Mouse (Mus musculus) embryonic facial prominence, embryonic 12.5 days (tissue): ENCODE measurements around the gene Mcts2. TPM values are rescaled to one million over a fixed set of nuclear protein-coding genes. Genes with fewer than 3 reads are reported as not detected.
"Not testable (repeated sequence)": the region's sequence is repeated elsewhere in the genome, so short reads cannot be mapped to it uniquely, and the experiment has no call there.

Experiments used
- ATAC-seq: fragments of 200-750 bp; cut with Nextera tagmentation; 2 replicates; pipeline ENCODE4 v1.8.0; 2017; ENCODE audit not compliant: insufficient number of reproducible peaks, insufficient read depth, low FRiP score, low TSS enrichment
- H3K27ac ChIP-seq: fragments of 300-500 bp; sonication (generic); 2 replicates; pipeline ENCODE4 v1.5.1; 2016; ENCODE audit warnings: mild to moderate bottlenecking
- H3K27me3 ChIP-seq: fragments of 300-500 bp; sonication (generic); 2 replicates; pipeline ENCODE4 v1.6.1; 2016; ENCODE audit warnings: mild to moderate bottlenecking, moderate library complexity
- H3K36me3 ChIP-seq: fragments of 300-500 bp; sonication (generic); 2 replicates; pipeline ENCODE4 v1.6.1; 2016; ENCODE audit warnings: mild to moderate bottlenecking
- H3K4me1 ChIP-seq: fragments of 300-500 bp; sonication (generic); 2 replicates; pipeline ENCODE4 v1.6.1; 2016
- H3K4me2 ChIP-seq: fragments of 300-500 bp; sonication (generic); replicated peaks from 2 replicates; pipeline ENCODE4 v1.6.1; 2016; ENCODE audit warnings: mild to moderate bottlenecking, moderate library complexity
- H3K4me3 ChIP-seq: fragments of 300-500 bp; sonication (generic); 2 replicates; pipeline ENCODE4 v1.5.1; 2016; ENCODE audit warnings: mild to moderate bottlenecking
- H3K9ac ChIP-seq: fragments of 300-500 bp; sonication (generic); 2 replicates; pipeline ENCODE4 v1.6.1; 2016; ENCODE audit warnings: mild to moderate bottlenecking, moderate library complexity
- H3K9me3 ChIP-seq: fragments of 300-500 bp; sonication (generic); 2 replicates; pipeline ENCODE4 v1.6.1; 2016; ENCODE audit warnings: mild to moderate bottlenecking, moderate library complexity
- WGBS: fragments of 180-500 bp; shearing (Covaris S2); methylation state at CpG from one replicate; pipeline ENCODE4 v1.1.7; 2016; 5-methylcytosine and 5-hydroxymethylcytosine counted together
- polyA plus RNA-seq: library from polyadenylated mRNA; unstranded; fragments of >200 nt; fragmentation: Nextera tagmentation; extraction: Ambion mirVana; gene quantifications from 2 replicates; pipeline ENCODE4 v1.2.1, GENCODE M21; 2016

Mcts2 gene
- polyA plus RNA-seq = 36.4 and 38.9 TPM in 2 replicates

GRCm38 (mm10) chr2:152686806-152687267 lies at the start of gene Mcts2:
Mcts2 (plus strand) TSS chr2:152687035.
- Histone ChIP-seq H3K9me3 (peaks cover 11% of the 10 kb centered on the region; the same call in 1 of the 2 replicates), H3K4me2 (peak within 1 kb of the TSS; percentile 63), H3K9ac (peak within 1 kb of the TSS; percentile 45), H3K27me3 (no peaks in the 10 kb centered on the region), H3K4me1 (no peaks in the 10 kb centered on the region; the same call in 1 of the 2 replicates), H3K4me3 (peak within 1 kb of the TSS; percentile 42), H3K27ac (no peak within 1 kb of the TSS), H3K36me3 (peaks cover 90% of the 10 kb centered on the region)
- 52% methylated on average over 45 of the region's 45 CpGs for WGBS
- ATAC-seq = peak; percentile 92

- no peak overlapping the region for H3K27ac ChIP-seq
- H3K36me3 ChIP-seq = no peaks in the 10 kb centered on the region
- no peak overlapping the region for H3K9ac ChIP-seq
- H3K4me3 ChIP-seq = no peak overlapping the region
- peaks cover 8% of the 10 kb centered on the region; the same call in 1 of the 2 replicates for H3K4me1 ChIP-seq
- H3K27me3 ChIP-seq = 0 out of 2 replicates have a peak, but pooled peaks cover 3% of the 10 kb centered on the region
- no peaks in the 10 kb centered on the region for H3K9me3 ChIP-seq
- H3K4me2 ChIP-seq = no peak overlapping the region
- no peak for ATAC-seq
- WGBS = 85% methylated on average over 4 of the region's 4 CpGs
Measured at GRCm38 (mm10) chr2:152637381-152637780, 49.5 kb upstream of the Mcts2 start.

GRCm38 (mm10) chr2:152638865-152639264 lies 48.0 kb upstream of the Mcts2 start:
- no peak overlapping the region for H3K9ac ChIP-seq
- peaks cover 8% of the 10 kb centered on the region; the same call in 1 of the 2 replicates for H3K4me1 ChIP-seq
- no peaks in the 10 kb centered on the region for H3K36me3 ChIP-seq
- no peak overlapping the region for H3K4me2 ChIP-seq
- no peak for ATAC-seq
- WGBS = 48% methylated on average over 6 of the region's 6 CpGs
- no peak overlapping the region for H3K4me3 ChIP-seq
- 0 out of 2 replicates have a peak, but pooled peaks cover 3% of the 10 kb centered on the region for H3K27me3 ChIP-seq
- H3K9me3 ChIP-seq = no peaks in the 10 kb centered on the region
- H3K27ac ChIP-seq = no peak overlapping the region

- peak; percentile 47; the same call in 1 of the 2 replicates for ATAC-seq
- Histone ChIP-seq H3K27me3 (no peaks in the 10 kb centered on the region), H3K4me3 (no peak overlapping the region), H3K4me1 (peaks cover 8% of the 10 kb centered on the region; the same call in 1 of the 2 replicates), H3K9me3 (no peaks in the 10 kb centered on the region), H3K4me2 (no peak overlapping the region), H3K9ac (no peak overlapping the region), H3K36me3 (no peaks in the 10 kb centered on the region), H3K27ac (no peak overlapping the region)
- 18% methylated on average over 11 of the region's 11 CpGs for WGBS
Measured at GRCm38 (mm10) chr2:152639406-152640113, 47.3 kb upstream of the Mcts2 start.

GRCm38 (mm10) chr2:152652901-152653620 lies 33.8 kb upstream of the Mcts2 start:
- H3K4me3 ChIP-seq = no peak overlapping the region
- no peak overlapping the region for H3K4me2 ChIP-seq
- H3K9me3 ChIP-seq = no peaks in the 10 kb centered on the region
- ATAC-seq = no peak
- 0 out of 2 replicates have a peak, but pooled peaks cover 3% of the 10 kb centered on the region for H3K4me1 ChIP-seq
- H3K9ac ChIP-seq = no peak overlapping the region
- H3K27ac ChIP-seq = no peak overlapping the region
- H3K27me3 ChIP-seq = no peaks in the 10 kb centered on the region
- WGBS = 57% methylated on average over 10 of the region's 10 CpGs
- no peaks in the 10 kb centered on the region for H3K36me3 ChIP-seq

DNA sequence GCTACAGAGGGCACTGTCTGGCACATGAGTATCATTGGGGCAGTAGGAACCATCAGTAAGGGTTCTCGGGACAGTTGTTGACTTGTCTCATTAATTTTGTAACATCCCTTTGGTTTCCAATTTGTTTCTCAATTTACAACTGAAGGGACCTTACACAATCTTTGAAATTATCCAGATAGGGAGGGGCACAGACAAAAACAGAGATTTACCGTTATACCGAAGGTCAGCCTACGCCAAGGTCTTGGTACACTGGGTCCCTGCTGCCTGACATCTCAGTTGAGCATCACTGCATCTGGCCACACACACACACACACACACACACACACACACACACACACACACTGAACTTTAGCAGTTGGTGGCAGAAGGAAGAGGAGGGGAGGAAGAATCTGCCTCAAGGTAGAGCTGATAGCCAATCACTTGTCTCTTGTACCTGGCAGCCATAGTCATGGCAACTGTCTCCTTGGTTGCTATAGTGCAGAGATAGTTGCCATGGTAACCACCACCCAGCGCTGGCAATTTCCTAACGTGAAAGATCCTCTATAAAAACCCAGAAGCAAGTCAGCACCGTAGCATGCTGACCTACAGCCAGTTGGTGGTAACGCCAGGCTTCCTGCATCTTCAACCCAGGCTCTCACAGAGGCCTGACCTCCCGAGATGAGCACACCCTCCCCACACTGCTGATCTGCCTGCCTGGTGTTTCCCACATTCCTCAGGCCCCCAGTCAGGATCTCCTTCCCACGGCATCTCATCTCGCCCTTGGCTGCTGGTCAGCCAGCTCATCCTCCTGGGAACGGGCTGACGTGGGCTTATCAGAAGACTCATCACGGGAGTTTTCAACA lies 32.7 kb upstream of the Mcts2 start:
- no peaks in the 10 kb centered on the region for H3K9me3 ChIP-seq
- H3K27me3 ChIP-seq = no peaks in the 10 kb centered on the region
- 0 out of 2 replicates have a peak, but pooled peaks cover 3% of the 10 kb centered on the region for H3K4me1 ChIP-seq
- 53% methylated on average over 14 of the region's 14 CpGs for WGBS
- no peak for ATAC-seq
- no peak overlapping the region for H3K4me3 ChIP-seq
- no peak overlapping the region for H3K9ac ChIP-seq
- no peak overlapping the region for H3K4me2 ChIP-seq
- H3K36me3 ChIP-seq = no peaks in the 10 kb centered on the region
- H3K27ac ChIP-seq = no peak overlapping the region

DNA sequence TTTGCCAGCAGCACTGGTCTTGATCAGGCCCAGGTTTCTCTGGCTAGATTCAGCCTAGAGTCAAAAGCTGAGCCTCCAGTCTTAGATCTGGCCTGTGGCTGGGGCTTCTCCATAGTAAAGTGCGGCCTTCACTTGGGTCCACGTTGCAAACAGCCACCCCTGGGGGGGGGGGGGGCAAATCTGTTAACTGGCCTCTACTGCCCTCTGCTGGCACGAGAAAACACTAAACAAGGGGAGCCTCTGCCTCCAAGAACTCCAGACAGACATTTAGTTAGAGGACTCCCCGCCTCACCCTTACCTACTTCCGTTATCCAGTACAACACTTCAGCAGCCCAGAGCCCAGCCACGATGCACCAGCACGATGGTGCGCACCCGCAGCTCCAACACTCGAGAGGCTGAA lies 29.4 kb upstream of the Mcts2 start:
- H3K4me1 ChIP-seq = 0 out of 2 replicates have a peak, but pooled peaks cover 3% of the 10 kb centered on the region
- H3K4me2 ChIP-seq = no peak overlapping the region
- no peaks in the 10 kb centered on the region for H3K27me3 ChIP-seq
- ATAC-seq = no peak
- no peak overlapping the region for H3K9ac ChIP-seq
- no peak overlapping the region for H3K4me3 ChIP-seq
- 61% methylated on average over 10 of the region's 10 CpGs for WGBS
- no peak overlapping the region for H3K27ac ChIP-seq
- H3K9me3 ChIP-seq = no peaks in the 10 kb centered on the region
- no peaks in the 10 kb centered on the region for H3K36me3 ChIP-seq

- no peaks in the 10 kb centered on the region for H3K9me3 ChIP-seq
- no peak for ATAC-seq
- WGBS = 81% methylated on average over 6 of the region's 6 CpGs
- H3K4me2 ChIP-seq = no peak overlapping the region
- H3K4me1 ChIP-seq = no peaks in the 10 kb centered on the region
- H3K4me3 ChIP-seq = no peak overlapping the region
- no peak overlapping the region for H3K9ac ChIP-seq
- no peaks in the 10 kb centered on the region for H3K27me3 ChIP-seq
- H3K27ac ChIP-seq = no peak overlapping the region
- no peaks in the 10 kb centered on the region for H3K36me3 ChIP-seq
Measured at GRCm38 (mm10) chr2:152661163-152661562, 25.7 kb upstream of the Mcts2 start.

GRCm38 (mm10) chr2:152666191-152666590 lies 20.6 kb upstream of the Mcts2 start:
- not testable (repeated sequence) for ATAC-seq, H3K4me2 ChIP-seq, H3K9ac ChIP-seq, H3K4me3 ChIP-seq, H3K4me1 ChIP-seq, H3K36me3 ChIP-seq, H3K9me3 ChIP-seq, H3K27me3 ChIP-seq, H3K27ac ChIP-seq
- 71% methylated on average over 3 of the region's 3 CpGs for WGBS

GRCm38 (mm10) chr2:152669256-152669638 lies 17.6 kb upstream of the Mcts2 start, which contains the start of gene H13:
H13 (plus strand) TSS chr2:152669461.
- peak within 1 kb of the TSS; percentile 98 for H3K27ac ChIP-seq
- no peaks in the 10 kb centered on the region for H3K27me3 ChIP-seq
- H3K4me3 ChIP-seq = peak within 1 kb of the TSS; percentile 99
- H3K4me1 ChIP-seq = peaks cover 26% of the 10 kb centered on the region
- peak; percentile 68 for ATAC-seq
- no peaks in the 10 kb centered on the region for H3K9me3 ChIP-seq
- under 1% methylated on average over 35 of the region's 35 CpGs for WGBS
- peaks cover 15% of the 10 kb centered on the region for H3K36me3 ChIP-seq
- H3K9ac ChIP-seq = peak within 1 kb of the TSS; percentile 98
- H3K4me2 ChIP-seq = peak within 1 kb of the TSS; percentile 69
